In genomic region chr12:33028109-33028691, GRCm38 (mm10) we compare ENCODE assay signal across 12 mouse cellular contexts.
A peak's percentile ranks its signal among the peaks of the same experiment; 100 is the strongest.
DNase-seq lines count a peak whose midpoint lies in the region; TF ChIP-seq lines count a peak whose summit lies in the region.
"Had no signal": no experiment of that assay in that cellular context is flagged by ENCODE, and none has a peak within 500 bp of the region (broad histone marks: within the 10 kb centered on the region; RNA-seq: fewer than 3 reads in every experiment).

No protein-coding gene starts in this region.

- H3K27me3 ChIP-seq in kidney, adult 2 months (replicated peaks; ENCODE audit: control insufficient read depth, insufficient read depth, low read length): no peaks in the 10 kb centered on the region

- H3K4me1 ChIP-seq in kidney, adult 2 months (ENCODE audit: control insufficient read depth, insufficient read depth, low read length): no peaks in the 10 kb centered on the region

- no peak overlapping the region for H3K4me3 ChIP-seq in kidney, adult 2 months (ENCODE audit: insufficient read depth, low read depth, low read length)

- no peak overlapping the region for H3K27ac ChIP-seq in kidney, adult 2 months (ENCODE audit: insufficient read depth, low read depth, low read length)

- 66% methylated on average over 10 of the region's 10 CpGs for WGBS in kidney, adult 2 months

- TF ChIP-seq POLR2A in kidney, adult 2 months (IDR thresholded peaks at IDR 0.05; ENCODE audit: low read depth, low read length): no peak

- DNase-seq in embryo, embryonic 11 days: peak; percentile 15
- DNase-seq in embryo, embryonic 10.5 days (ENCODE audit: low spot score): no peak
- peak; percentile 17 to 38 for DNase-seq in kidney, postnatal 4 days
- no peak for DNase-seq in kidney, adult 2 months
- DNase-seq in 3T3-L1 (ENCODE audit: low read depth, low spot score) (peak; percentile 47), ZHBTc4 (ENCODE audit: low read depth, low spot score) (peak; percentile 79)
- no peak for DNase-seq in thymus, postnatal 10 days (ENCODE audit: low spot score in 2 of 2)
- DNase-seq in spleen, adult 18-20 months: no peak
- DNase-seq: kidney, adult 8-10 months; lung, adult 2 months had no signal

- no peak; the same call in 1 of the 2 replicates for TF ChIP-seq CTCF in kidney, adult 2 months (conservative IDR thresholded peaks at IDR 0.05; ENCODE audit: insufficient read depth, insufficient read length, low read depth, low read length)

- no peaks in the 10 kb centered on the region for H3K36me3 ChIP-seq in kidney, adult 2 months (ENCODE audit: control insufficient read depth, insufficient read depth, low read length)
- H3K36me3 ChIP-seq: embryonic facial prominence, embryonic 13.5 days; heart, embryonic 13.5 days had no signal

Comparison
In these comparisons a context has a peak if more than half of its experiments do, and no peak if none do; other contexts are left out.
1. DNase-seq: peak in embryo, embryonic 11 days (single experiment), kidney, postnatal 4 days (2 of 2), 3T3-L1 (single experiment) and ZHBTc4 (single experiment); none in embryo, embryonic 10.5 days (single experiment), kidney, adult 2 months (single experiment), thymus, postnatal 10 days (0 of 2) and spleen, adult 18-20 months (0 of 2).